Mouse (Mus musculus) liver, embryonic 16.5 days (tissue): ENCODE measurements around the gene Sipa1l3. TPM values are rescaled to one million over a fixed set of nuclear protein-coding genes. Genes with fewer than 3 reads are reported as not detected.

ENCODE experiments used
- ATAC-seq: fragments of 200-750 bp; cut with Nextera tagmentation; 2 replicates; pipeline ENCODE4 v1.8.0; 2017; ENCODE audit warnings: low read depth, mild to moderate bottlenecking, moderate number of reproducible peaks, moderate library complexity
- H3K27ac ChIP-seq: fragments of 300-500 bp; sonication (generic); 2 replicates; pipeline ENCODE4 v1.5.1; 2014; ENCODE audit warnings: mild to moderate bottlenecking, low read length
- H3K27me3 ChIP-seq: fragments of 300-500 bp; sonication (generic); 2 replicates; pipeline ENCODE4 v1.6.1; 2014; ENCODE audit warnings: low read depth, low read length, mixed read lengths; ENCODE audit not compliant: control insufficient read depth, insufficient read depth
- H3K36me3 ChIP-seq: fragments of 300-500 bp; sonication (generic); 2 replicates; pipeline ENCODE4 v1.6.1; 2014; ENCODE audit warnings: mild to moderate bottlenecking; ENCODE audit not compliant: control insufficient read depth, insufficient read depth
- H3K4me1 ChIP-seq: fragments of 300-500 bp; sonication (generic); 2 replicates; pipeline ENCODE4 v1.6.1; 2014; ENCODE audit warnings: low read depth, low read length, mixed read lengths; ENCODE audit not compliant: control insufficient read depth
- H3K4me2 ChIP-seq: fragments of 300-500 bp; sonication (generic); 2 replicates; pipeline ENCODE4 v1.6.1; 2014; ENCODE audit warnings: low read depth, low read length, mixed read lengths
- H3K4me3 ChIP-seq: fragments of 300-500 bp; sonication (generic); 2 replicates; pipeline ENCODE4 v1.5.1; 2014; ENCODE audit warnings: low read depth, mild to moderate bottlenecking, low read length
- H3K9ac ChIP-seq: fragments of 300-500 bp; sonication (generic); 2 replicates; pipeline ENCODE4 v1.6.1; 2014; ENCODE audit warnings: low read depth, low read length
- H3K9me3 ChIP-seq: fragments of 300-500 bp; sonication (generic); replicated peaks from 2 replicates; pipeline ENCODE4 v1.6.1; 2016; ENCODE audit warnings: low read length; ENCODE audit not compliant: control insufficient read depth
- WGBS: fragments of 180-500 bp; shearing (Covaris S2); extraction: QIAGEN DNeasy Blood & Tissue Kit; methylation state at CpG from one replicate; pipeline ENCODE4 v1.1.7; 2014; ENCODE audit not compliant: insufficient replicate concordance; 5-methylcytosine and 5-hydroxymethylcytosine counted together
- polyA plus RNA-seq: library from polyadenylated mRNA; unstranded; fragments of >200 nt; fragmentation: Nextera tagmentation; extraction: Ambion mirVana; gene quantifications from 2 replicates; pipeline ENCODE4 v1.2.1, GENCODE M21; 2015

Sipa1l3 gene
- polyA plus RNA-seq, 1 experiment from 2014 or later = 2.4 TPM

GRCm38 (mm10) chr7:29491471-29491755, 27.0 kb downstream of the Sipa1l3 start:
- no peak overlapping the region for H3K4me2 ChIP-seq
- H3K27me3 ChIP-seq = no peaks in the 10 kb centered on the region
- no peak overlapping the region for H3K27ac ChIP-seq
- H3K4me3 ChIP-seq = no peak overlapping the region
- H3K9me3 ChIP-seq = no peaks in the 10 kb centered on the region
- ATAC-seq = no peak
- no peak overlapping the region for H3K9ac ChIP-seq
- peaks cover 2% of the 10 kb centered on the region for H3K4me1 ChIP-seq
- H3K36me3 ChIP-seq = no peaks in the 10 kb centered on the region
- 65% methylated on average over 3 of the region's 3 CpGs for WGBS

GRCm38 (mm10) chr7:29490704-29491470, 27.6 kb downstream of the Sipa1l3 start:
- Histone ChIP-seq H3K4me1 (peaks cover 2% of the 10 kb centered on the region), H3K36me3 (no peaks in the 10 kb centered on the region), H3K27me3 (no peaks in the 10 kb centered on the region), H3K9me3 (no peaks in the 10 kb centered on the region), H3K9ac (no peak overlapping the region), H3K4me2 (no peak overlapping the region), H3K4me3 (no peak overlapping the region), H3K27ac (no peak overlapping the region)
- no peak for ATAC-seq
- 69% methylated on average over 8 of the region's 8 CpGs for WGBS

- Histone ChIP-seq H3K27ac (no peak overlapping the region), H3K4me1 (peaks cover 2% of the 10 kb centered on the region)
- no peak for ATAC-seq
Observed at GRCm38 (mm10) chr7:29489851-29490250, 28.6 kb downstream of the Sipa1l3 start.

GRCm38 (mm10) chr7:29489364-29489763, 29.1 kb downstream of the Sipa1l3 start:
- ATAC-seq = no peak
- Histone ChIP-seq H3K9ac (no peak overlapping the region), H3K27me3 (no peaks in the 10 kb centered on the region), H3K4me3 (no peak overlapping the region), H3K9me3 (no peaks in the 10 kb centered on the region), H3K4me1 (peaks cover 2% of the 10 kb centered on the region), H3K4me2 (no peak overlapping the region), H3K27ac (no peak overlapping the region), H3K36me3 (no peaks in the 10 kb centered on the region)
- WGBS = 53% methylated on average over 3 of the region's 3 CpGs

More at GRCm38 (mm10) chr7:29489851-29490250, 28.6 kb downstream of the Sipa1l3 start:
- H3K4me2 ChIP-seq = no peak overlapping the region
- 51% methylated on average over 7 of the region's 7 CpGs for WGBS
- H3K4me3 ChIP-seq = no peak overlapping the region
- H3K27me3 ChIP-seq = no peaks in the 10 kb centered on the region
- no peak overlapping the region for H3K9ac ChIP-seq
- no peaks in the 10 kb centered on the region for H3K36me3 ChIP-seq
- H3K9me3 ChIP-seq = no peaks in the 10 kb centered on the region

- no peaks in the 10 kb centered on the region for H3K9me3 ChIP-seq
- no peak overlapping the region for H3K27ac ChIP-seq
- no peaks in the 10 kb centered on the region for H3K36me3 ChIP-seq
- H3K4me1 ChIP-seq = peaks cover 2% of the 10 kb centered on the region
- no peak overlapping the region for H3K4me2 ChIP-seq
- WGBS = 44% methylated on average over 3 of the region's 3 CpGs
- no peak overlapping the region for H3K4me3 ChIP-seq
- no peak for ATAC-seq
- no peaks in the 10 kb centered on the region for H3K27me3 ChIP-seq
- no peak overlapping the region for H3K9ac ChIP-seq
Observed at GRCm38 (mm10) chr7:29486753-29487152, 31.7 kb downstream of the Sipa1l3 start.

- Histone ChIP-seq H3K4me3 (no peak overlapping the region), H3K4me2 (no peak overlapping the region), H3K9ac (no peak overlapping the region), H3K9me3 (no peaks in the 10 kb centered on the region), H3K4me1 (no peaks in the 10 kb centered on the region), H3K27me3 (no peaks in the 10 kb centered on the region), H3K36me3 (no peaks in the 10 kb centered on the region), H3K27ac (no peak overlapping the region)
- no peak for ATAC-seq
- WGBS = 49% methylated on average over 2 of the region's 2 CpGs
Observed at GRCm38 (mm10) chr7:29485721-29486120, 32.7 kb downstream of the Sipa1l3 start.

DNA sequence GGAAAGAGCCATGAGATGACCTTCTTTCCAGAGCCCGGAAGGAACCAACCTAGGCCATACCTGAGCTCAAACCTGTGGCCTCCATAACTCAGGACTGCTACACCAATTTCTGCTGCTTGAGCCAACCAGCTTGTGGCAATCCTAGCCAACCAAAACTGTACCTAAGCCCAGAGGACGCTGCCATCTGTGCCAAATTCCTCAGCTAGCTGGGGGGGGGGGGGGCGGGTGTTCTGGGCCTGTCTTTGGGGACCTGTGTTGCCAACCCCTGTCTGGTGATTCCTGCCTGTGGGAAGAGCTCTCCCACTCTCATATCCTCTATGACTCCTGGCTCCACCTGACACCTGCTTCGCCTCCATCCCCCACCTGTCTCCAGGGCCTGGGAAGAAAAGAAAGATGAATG, 34.9 kb downstream of the Sipa1l3 start:
- WGBS = 65% methylated on average over 4 of the region's 4 CpGs
- H3K9ac ChIP-seq = no peak overlapping the region
- no peaks in the 10 kb centered on the region for H3K36me3 ChIP-seq

DNA sequence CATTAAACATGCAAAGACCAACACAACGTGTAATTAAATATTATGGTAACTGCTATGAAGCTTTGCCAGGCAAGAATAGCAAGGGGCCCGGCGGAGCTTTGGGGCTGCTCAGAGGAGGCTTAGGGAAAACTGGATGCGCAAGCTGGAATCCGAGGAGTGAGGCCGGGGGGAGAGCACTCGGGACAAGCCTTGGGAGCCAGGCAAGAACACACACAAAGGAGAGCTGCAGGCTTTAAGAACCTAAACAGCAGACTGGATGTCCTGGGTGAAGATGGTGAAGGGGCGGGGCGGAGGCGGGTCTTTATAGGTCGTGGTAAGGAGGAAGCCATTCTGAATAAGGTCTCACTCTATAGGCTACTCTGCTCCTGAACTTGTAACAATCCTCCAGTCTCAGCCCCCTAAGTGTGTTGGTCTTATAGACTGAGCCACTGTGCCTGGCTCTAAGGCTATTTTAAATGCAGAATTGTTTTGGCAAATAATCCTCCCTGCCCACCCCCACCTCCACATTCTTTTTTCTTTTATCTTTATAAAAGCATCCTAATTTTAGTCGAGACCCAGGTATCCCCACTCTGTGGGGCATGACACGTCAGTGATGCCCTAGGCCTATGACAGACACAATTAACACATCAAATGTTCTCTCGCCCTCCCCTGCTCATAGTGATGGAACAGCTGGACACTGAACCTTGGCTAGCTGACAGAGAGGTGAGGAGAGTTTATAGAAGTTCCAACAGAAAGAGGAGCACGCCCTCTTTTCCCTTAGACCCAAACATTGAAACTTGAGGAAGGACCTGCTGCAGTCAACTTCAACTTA, 36.9 kb downstream of the Sipa1l3 start:
- ATAC-seq = no peak
- no peaks in the 10 kb centered on the region for H3K27me3 ChIP-seq
- H3K9me3 ChIP-seq = no peaks in the 10 kb centered on the region
- no peak overlapping the region for H3K4me3 ChIP-seq
- 62% methylated on average over 15 of the region's 15 CpGs for WGBS
- no peak overlapping the region for H3K4me2 ChIP-seq
- no peak overlapping the region for H3K27ac ChIP-seq
- H3K36me3 ChIP-seq = no peaks in the 10 kb centered on the region
- no peaks in the 10 kb centered on the region for H3K4me1 ChIP-seq
- H3K9ac ChIP-seq = no peak overlapping the region

More for the DNA sequence above, 34.9 kb downstream of the Sipa1l3 start:
- no peaks in the 10 kb centered on the region for H3K27me3 ChIP-seq
- no peak overlapping the region for H3K4me3 ChIP-seq
- no peaks in the 10 kb centered on the region for H3K4me1 ChIP-seq
- H3K27ac ChIP-seq = no peak overlapping the region
- no peak for ATAC-seq
- H3K4me2 ChIP-seq = no peak overlapping the region
- no peaks in the 10 kb centered on the region for H3K9me3 ChIP-seq
